Mouse (Mus musculus) CH12.LX (cell line): ENCODE measurements around the gene Unk. TPM values are rescaled to one million over a fixed set of nuclear protein-coding genes. Genes with fewer than 3 reads are reported as not detected.
A peak's percentile ranks its signal among the peaks of the same experiment; 100 is the strongest.

Experiments used
- DNase-seq: peaks from one replicate; pipeline ENCODE4 v3.0.0-alpha.2; 2013; ENCODE audit errors: extremely low read depth
- H3K27ac ChIP-seq: 2 replicates; pipeline ENCODE4 v1.5.1; 2012; ENCODE audit warnings: low read depth, mild to moderate bottlenecking, control low read depth, moderate library complexity; ENCODE audit not compliant: insufficient read depth
- H3K27me3 ChIP-seq: replicated peaks from 2 replicates; pipeline ENCODE3; 2012; ENCODE audit warnings: inconsistent platforms
- H3K36me3 ChIP-seq, 2 experiments: replicated peaks in 1 of 2; 2 replicates each; pipeline versions ENCODE3 to v1.6.1; 2012; ENCODE audit warnings: inconsistent platforms in 1 of 2, low read length in 1 of 2, mild to moderate bottlenecking in 1 of 2, mixed read lengths in 1 of 2, moderate library complexity in 1 of 2; ENCODE audit not compliant: control insufficient read depth in 1 of 2, insufficient read depth in 1 of 2
- H3K4me1 ChIP-seq, 2 experiments: 2 replicates each; pipeline ENCODE4 v1.6.1; 2012; ENCODE audit warnings: inconsistent platforms in 1 of 2, moderate library complexity in 1 of 2; ENCODE audit not compliant: insufficient read depth in 2 of 2, control insufficient read depth in 1 of 2
- H3K4me2 ChIP-seq: 2 replicates; pipeline ENCODE4 v1.6.1; 2012; ENCODE audit warnings: low read depth, mild to moderate bottlenecking, control low read depth; ENCODE audit not compliant: poor library complexity, insufficient read depth, severe bottlenecking
- H3K4me3 ChIP-seq, 3 experiments: fragments of 150-350 bp in 1 of 3; sonication (generic) in 1 of 3; replicated peaks in 1 of 3; 2 replicates each; pipeline versions ENCODE3 to v1.5.1; 2011 to 2012; ENCODE audit warnings: low read depth in 2 of 3, low read length in 2 of 3, mild to moderate bottlenecking in 2 of 3, moderate library complexity in 2 of 3, control low read depth in 1 of 3, improper control_type of control experiment in 1 of 3, inconsistent platforms in 1 of 3, mixed read lengths in 1 of 3; ENCODE audit not compliant: poor library complexity in 1 of 3
- H3K79me2 ChIP-seq: replicated peaks from 2 replicates; pipeline ENCODE4 v1.6.1; 2012; ENCODE audit warnings: mild to moderate bottlenecking, moderate library complexity; ENCODE audit not compliant: control insufficient read depth, poor library complexity, insufficient read depth, severe bottlenecking; ENCODE audit errors: extremely low read depth
- H3K9ac ChIP-seq: 2 replicates; pipeline ENCODE4 v1.6.1; 2012; ENCODE audit warnings: low read depth, mild to moderate bottlenecking, control low read depth, moderate library complexity; ENCODE audit not compliant: insufficient read depth
- H3K9me3 ChIP-seq: replicated peaks from 2 replicates; pipeline ENCODE3; 2012; ENCODE audit warnings: low read length, inconsistent platforms, mixed read lengths
- CHD1 ChIP-seq: IDR thresholded peaks from 2 replicates; pipeline ENCODE4 v1.6.1; 2012; ENCODE audit warnings: low read depth, low read length, improper control_type of control experiment, inconsistent platforms
- E2F4 ChIP-seq: IDR thresholded peaks from 2 replicates; pipeline ENCODE4 v1.6.1; 2011; ENCODE audit warnings: low read depth, low read length, improper control_type of control experiment; ENCODE audit not compliant: insufficient replicate concordance
- ETS1 ChIP-seq: conservative IDR thresholded peaks from 2 replicates; pipeline ENCODE4 v1.6.1; 2012; ENCODE audit warnings: low read depth, mild to moderate bottlenecking, inconsistent platforms, low read length, improper control_type of control experiment, moderate library complexity
- GABPA ChIP-seq: IDR thresholded peaks from 2 replicates; pipeline ENCODE4 v1.6.1; 2012; ENCODE audit warnings: low read depth, low read length, improper control_type of control experiment, inconsistent platforms; ENCODE audit not compliant: insufficient replicate concordance
- IRF4 ChIP-seq: IDR thresholded peaks from 2 replicates; pipeline ENCODE4 v1.6.1; 2014; ENCODE audit warnings: low read depth, mild to moderate bottlenecking, inconsistent platforms, low read length, improper control_type of control experiment
- KAT2A ChIP-seq: IDR thresholded peaks from 2 replicates; pipeline ENCODE4 v1.6.1; 2012; ENCODE audit warnings: low read length, improper control_type of control experiment, inconsistent platforms; ENCODE audit not compliant: insufficient replicate concordance
- MAX ChIP-seq: IDR thresholded peaks from 2 replicates; pipeline ENCODE4 v1.6.1; 2011; ENCODE audit warnings: low read length, improper control_type of control experiment
- MAZ ChIP-seq: IDR thresholded peaks from 2 replicates; pipeline ENCODE4 v1.6.1; 2012; ENCODE audit warnings: low read depth, mild to moderate bottlenecking, inconsistent platforms, low read length, improper control_type of control experiment, moderate library complexity
- MYC ChIP-seq: IDR thresholded peaks from 2 replicates; pipeline ENCODE4 v1.6.1; 2011; ENCODE audit warnings: low read depth, mild to moderate bottlenecking, improper control_type of control experiment, low read length
- NELFE ChIP-seq: IDR thresholded peaks from 2 replicates; pipeline ENCODE4 v1.6.1; 2011; ENCODE audit warnings: low read depth, low read length, improper control_type of control experiment
- PAX5 ChIP-seq: IDR thresholded peaks from 2 replicates; pipeline ENCODE4 v1.6.1; 2012; ENCODE audit warnings: low read length, inconsistent platforms, mixed read lengths
- POLR2A ChIP-seq: IDR thresholded peaks from 2 replicates; pipeline ENCODE4 v1.6.1; 2011; ENCODE audit warnings: low read depth, mild to moderate bottlenecking, improper control_type of control experiment, low read length
- POLR2AphosphoS2 ChIP-seq: IDR thresholded peaks from 2 replicates; pipeline ENCODE4 v1.6.1; 2011; ENCODE audit warnings: low read depth, low read length, improper control_type of control experiment
- RAD21 ChIP-seq: IDR thresholded peaks from 2 replicates; pipeline ENCODE4 v1.6.1; 2011; ENCODE audit warnings: low read depth, mild to moderate bottlenecking, low read length, improper control_type of control experiment, moderate library complexity
- RCOR1 ChIP-seq: conservative IDR thresholded peaks from 2 replicates; pipeline ENCODE4 v1.6.1; 2012; ENCODE audit warnings: low read depth, mild to moderate bottlenecking, inconsistent platforms, low read length, improper control_type of control experiment
- SMC3 ChIP-seq: IDR thresholded peaks from 2 replicates; pipeline ENCODE4 v1.6.1; 2011; ENCODE audit warnings: low read depth, low read length, improper control_type of control experiment
- TBP ChIP-seq: conservative IDR thresholded peaks from 2 replicates; pipeline ENCODE4 v1.6.1; 2011; ENCODE audit warnings: low read depth, low read length, improper control_type of control experiment
- UBTF ChIP-seq: IDR thresholded peaks from 2 replicates; pipeline ENCODE4 v1.6.1; 2012; ENCODE audit warnings: low read depth, mild to moderate bottlenecking, inconsistent platforms, low read length, improper control_type of control experiment, moderate library complexity
- USF2 ChIP-seq: conservative IDR thresholded peaks from 2 replicates; pipeline ENCODE4 v1.6.1; 2011; ENCODE audit warnings: low read depth, low read length, improper control_type of control experiment
- ZC3H11A ChIP-seq: IDR thresholded peaks from 2 replicates; pipeline ENCODE4 v1.6.1; 2012; ENCODE audit warnings: low read depth, mild to moderate bottlenecking, inconsistent platforms, low read length, improper control_type of control experiment
- ZKSCAN1 ChIP-seq: IDR thresholded peaks from 2 replicates; pipeline ENCODE4 v1.6.1; 2012; ENCODE audit warnings: low read depth, inconsistent platforms, low read length, improper control_type of control experiment, borderline replicate concordance
- ZMIZ1 ChIP-seq: IDR thresholded peaks from 2 replicates; pipeline ENCODE4 v1.6.1; 2012; ENCODE audit warnings: low read depth, mild to moderate bottlenecking, inconsistent platforms, low read length, improper control_type of control experiment
- dilution Hi-C: fragments of 300-500 bp; cut with MboI; formaldehyde crosslinking; loops from 2 replicates; pipeline ENCODE4 v1.14.3; 2020; ENCODE audit warnings: low sequenced_read_pairs; ENCODE audit not compliant: extremely low pct_unique_long_range_greater_than_20kb, extremely low pct_ligation_motif_present
- in situ Hi-C: fragments of 300-500 bp; cut with MboI; formaldehyde crosslinking; loops from 3 replicates; pipeline ENCODE4 v1.14.3; 2019; ENCODE audit warnings: low sequenced_read_pairs, low pct_ligation_motif_present, low pct_unique_long_range_greater_than_20kb, mixed read lengths
- polyA plus RNA-seq: library from polyadenylated mRNA; unstranded; fragments of >175 nt; gene quantifications from 2 replicates; pipeline ENCODE4 v1.2.1, GENCODE M21; 2012; ENCODE audit warnings: low read depth; ENCODE audit not compliant: insufficient read length
- total RNA-seq, 2 experiments: library from RNA; depleted of rRNA; stranded (reverse); fragments of 300-350 nt in 1 of 2; fragments of >200 nt in 1 of 2; gene quantifications; 2 replicates each; pipeline ENCODE4 v1.2.3; 2012 to 2014

The Unk gene
- total and polyA plus RNA-seq, 3 experiments: 20.9 to 35.0 (median 24.7) TPM

DNA sequence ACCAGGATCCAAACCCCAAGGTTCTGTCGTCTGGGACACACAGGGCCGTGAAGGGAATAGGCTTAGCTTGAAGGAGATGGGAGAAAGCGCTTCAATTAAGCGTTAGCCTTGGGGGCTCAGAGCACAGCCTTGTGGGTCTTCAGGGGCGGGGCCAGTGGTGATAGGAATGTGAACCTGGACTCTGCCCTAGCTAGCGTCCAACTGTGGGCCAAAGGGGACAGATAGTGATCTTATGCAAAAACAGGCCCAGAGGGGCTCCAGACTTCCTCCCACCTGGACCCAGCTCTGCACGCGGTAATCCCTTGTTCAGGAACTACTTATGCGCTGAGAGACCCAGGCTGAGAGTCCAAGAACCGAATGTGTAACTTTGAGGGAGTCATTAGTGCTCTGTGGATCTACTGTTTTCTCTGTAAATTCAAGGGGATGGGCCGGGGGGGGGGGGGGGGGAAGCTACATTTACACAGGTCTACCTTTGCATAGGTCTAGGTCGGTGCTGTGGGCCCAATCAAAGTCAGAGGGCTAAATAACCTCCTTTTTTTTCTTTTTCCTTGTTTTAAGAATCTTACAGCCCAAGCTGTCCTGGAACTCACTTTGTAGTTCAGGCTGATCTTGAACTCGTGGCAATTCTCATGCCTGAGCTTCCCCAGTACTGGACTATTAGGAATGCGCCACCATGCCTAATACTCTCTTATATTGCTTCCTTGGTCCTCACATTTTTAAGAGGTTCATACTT, 18.4 kb upstream of the Unk start:
- Histone ChIP-seq H3K4me3 (peak overlapping the region; percentile 67 to 98 (median 82)), H3K4me2 (peak overlapping the region; percentile 75), H3K79me2 (peaks cover 6% of the 10 kb centered on the region; the same call in 1 of the 2 replicates), H3K27me3 (no peaks in the 10 kb centered on the region), H3K9ac (peak overlapping the region; percentile 51), H3K36me3 (peaks cover 35 to 44% of the 10 kb centered on the region in 2 experiments), H3K9me3 (no peaks in the 10 kb centered on the region), H3K27ac (no peak overlapping the region)
- in situ Hi-C loops: loop anchor here (25.0 kb wide), 1 partner anchor 399 kb away; the partner anchor contains the start of genes Gga3, Mif4gd and Mrps7
- TF ChIP-seq TBP: 0 out of 2 replicates have a peak, but pooled peaks have one; percentile 18
- peak; percentile 15; the same call in 1 of the 2 replicates for TF ChIP-seq MAZ
- TF ChIP-seq ZMIZ1: no peak
- peak; percentile 94; the same call in 1 of the 2 replicates for TF ChIP-seq CHD1
- no peak for TF ChIP-seq MAX
- TF ChIP-seq RAD21: no peak
- TF ChIP-seq USF2: no peak
- no peak for TF ChIP-seq NELFE
- 0 out of 2 replicates have a peak, but pooled peaks have one; percentile 4 for TF ChIP-seq RCOR1
- no peak for TF ChIP-seq POLR2AphosphoS2
- TF ChIP-seq SMC3: no peak
- TF ChIP-seq ZKSCAN1: no peak
- no peak for TF ChIP-seq E2F4
- TF ChIP-seq ETS1: no peak; the same call in 1 of the 2 replicates
- TF ChIP-seq MYC: no peak
- TF ChIP-seq ZC3H11A: no peak
- TF ChIP-seq GABPA: no peak
- TF ChIP-seq PAX5: no peak
- peak; percentile 32; the same call in 1 of the 2 replicates for TF ChIP-seq POLR2A
- no peak for TF ChIP-seq KAT2A
- TF ChIP-seq UBTF: no peak
- TF ChIP-seq IRF4: no peak
- TF ChIP-seq, all 38 proteins: peak for 5
- dilution Hi-C loops: no loop called here
- H3K4me1 ChIP-seq: peaks cover 7 to 43% of the 10 kb centered on the region in 2 experiments
- peak; percentile 49 for DNase-seq
